Mouse (Mus musculus): ENCODE measurements around the gene D1Pas1. TPM values are rescaled to one million over a fixed set of nuclear protein-coding genes. Genes with fewer than 3 reads are reported as not detected.

The D1Pas1 gene
- total RNA-seq (2021): under 1 TPM in 1 of 2 experiments, not detected in 1; 0.10 TPM
- long read RNA-seq, experiment 1: 0 reads
- long read RNA-seq, experiment 2, partial matches to known transcripts: 0 of 1 reads
- long read RNA-seq, experiment 2, other reads (novel, unspliced or antisense): 0 of 1 reads

GRCm38 (mm10) chr1:186967201-186967812 is at the start of gene D1Pas1:
TSS of gene D1Pas1 (plus strand) at chr1:186967416.
- Histone ChIP-seq H3K27ac (no peak within 1 kb of the TSS), H3K4me3 (no peak within 1 kb of the TSS)
- no peak for DNase-seq (ENCODE audit: low spot score in 2 of 2)
- TF ChIP-seq CTCF (conservative IDR thresholded peaks at IDR 0.05): no peak

- no peak for DNase-seq (ENCODE audit: low spot score in 2 of 2)
- no peak for TF ChIP-seq CTCF (conservative IDR thresholded peaks at IDR 0.05)
- no peak overlapping the region for H3K27ac ChIP-seq
- no peak overlapping the region for H3K4me3 ChIP-seq
Measured at GRCm38 (mm10) chr1:186922489-186923370, 44.5 kb upstream of the D1Pas1 start.

- DNase-seq (ENCODE audit: low spot score in 2 of 2): no peak
Measured at GRCm38 (mm10) chr1:186924027-186924426, 43.2 kb upstream of the D1Pas1 start.

GRCm38 (mm10) chr1:186925411-186925810 is 41.8 kb upstream of the D1Pas1 start:
- no peak for TF ChIP-seq CTCF (conservative IDR thresholded peaks at IDR 0.05)
- H3K4me3 ChIP-seq: no peak overlapping the region
- DNase-seq (ENCODE audit: low spot score in 2 of 2): no peak
- H3K27ac ChIP-seq: no peak overlapping the region

More at GRCm38 (mm10) chr1:186924027-186924426, 43.2 kb upstream of the D1Pas1 start:
- Histone ChIP-seq H3K27ac (no peak overlapping the region), H3K4me3 (no peak overlapping the region)
- TF ChIP-seq CTCF (conservative IDR thresholded peaks at IDR 0.05): no peak

GRCm38 (mm10) chr1:186926316-186926949 is 40.8 kb upstream of the D1Pas1 start:
- DNase-seq (ENCODE audit: low spot score in 2 of 2): no peak
- TF ChIP-seq CTCF (conservative IDR thresholded peaks at IDR 0.05): no peak
- H3K27ac ChIP-seq: no peak overlapping the region

GRCm38 (mm10) chr1:186926950-186927316 is 40.3 kb upstream of the D1Pas1 start:
- no peak for TF ChIP-seq CTCF (conservative IDR thresholded peaks at IDR 0.05)
- H3K4me3 ChIP-seq: no peak overlapping the region
- H3K27ac ChIP-seq: no peak overlapping the region
- no peak for DNase-seq (ENCODE audit: low spot score in 2 of 2)

More at GRCm38 (mm10) chr1:186926316-186926949, 40.8 kb upstream of the D1Pas1 start:
- no peak overlapping the region for H3K4me3 ChIP-seq

- TF ChIP-seq CTCF (conservative IDR thresholded peaks at IDR 0.05): no peak
- no peak overlapping the region for H3K4me3 ChIP-seq
- no peak overlapping the region for H3K27ac ChIP-seq
- no peak for DNase-seq (ENCODE audit: low spot score in 2 of 2)
Measured at GRCm38 (mm10) chr1:186927494-186927893, 39.7 kb upstream of the D1Pas1 start.

- H3K4me3 ChIP-seq: no peak overlapping the region
- no peak for DNase-seq (ENCODE audit: low spot score in 2 of 2)
- H3K27ac ChIP-seq: no peak overlapping the region
- no peak for TF ChIP-seq CTCF (conservative IDR thresholded peaks at IDR 0.05)
Measured at GRCm38 (mm10) chr1:186930160-186930887, 36.9 kb upstream of the D1Pas1 start.

GRCm38 (mm10) chr1:186930888-186931233 is 36.4 kb upstream of the D1Pas1 start:
- no peak for TF ChIP-seq CTCF (conservative IDR thresholded peaks at IDR 0.05)
- no peak overlapping the region for H3K4me3 ChIP-seq
- DNase-seq (ENCODE audit: low spot score in 2 of 2): no peak
- no peak overlapping the region for H3K27ac ChIP-seq

- TF ChIP-seq CTCF (conservative IDR thresholded peaks at IDR 0.05): no peak
- no peak for DNase-seq (ENCODE audit: low spot score in 2 of 2)
- Histone ChIP-seq H3K4me3 (no peak overlapping the region), H3K27ac (no peak overlapping the region)
Measured at GRCm38 (mm10) chr1:186934205-186934604, 33.0 kb upstream of the D1Pas1 start.

- no peak overlapping the region for H3K27ac ChIP-seq
- no peak for DNase-seq (ENCODE audit: low spot score in 2 of 2)
- H3K4me3 ChIP-seq: no peak overlapping the region
- TF ChIP-seq CTCF (conservative IDR thresholded peaks at IDR 0.05): no peak
Measured at GRCm38 (mm10) chr1:186952381-186952780, 14.8 kb upstream of the D1Pas1 start.

GRCm38 (mm10) chr1:186954591-186954990 is 12.6 kb upstream of the D1Pas1 start:
- no peak for DNase-seq (ENCODE audit: low spot score in 2 of 2)
- Histone ChIP-seq H3K27ac (no peak overlapping the region), H3K4me3 (no peak overlapping the region)
- TF ChIP-seq CTCF (conservative IDR thresholded peaks at IDR 0.05): no peak

All from layer of hippocampus, adult 2 months (tissue).